In genomic region chr16:25977210-25977609, GRCm38 (mm10) we compare ENCODE assay signal across 21 mouse cellular contexts.
DNase-seq lines count a peak whose midpoint lies in the region; ATAC-seq and TF ChIP-seq lines count a peak whose summit lies in the region.
"Had no signal": no experiment of that assay in that cellular context is flagged by ENCODE, and none has a peak within 500 bp of the region (broad histone marks: within the 10 kb centered on the region; RNA-seq: fewer than 3 reads in every experiment).

No protein-coding gene starts in this region.

- CTCF ChIA-PET in Patski (lab: Charles Lee) = interaction anchor here (1.1 to 1.5 kb wide), 2 partner anchors 10 to 13 kb away, joined by 3 to 4 read pairs; no protein-coding TSS in a partner anchor

- POLR2A ChIA-PET in Patski (lab: Charles Lee) = no interaction called here

- in situ Hi-C loops in Patski (cut with MboI; ENCODE audit: low pct_unique_long_range_greater_than_20kb) = no loop called here

- H3K27me3 ChIP-seq in Patski = no peaks in the 10 kb centered on the region
- H3K27me3 ChIP-seq: embryonic facial prominence, embryonic 13.5 days; hindbrain, embryonic 12.5 days; hindbrain, embryonic 15.5 days had no signal

- peak; percentile 69 for ATAC-seq in Patski
- ATAC-seq: CD4-positive, CD25-positive, alpha-beta regulatory T cell, adult 4 months; forebrain, embryonic 14.5 days; forebrain, postnatal 0 days had no signal

- DNase-seq in 3134 (ENCODE audit: extremely low read depth, insufficient read length, low spot score) (peak; percentile 22), 3T3-L1 (ENCODE audit: low read depth, low spot score) (peak; percentile 32), Patski (ENCODE audit: low read depth, low spot score) (no peak)
- peak; percentile 11 for DNase-seq in skeletal muscle tissue, adult 2 months (ENCODE audit: low read depth, low spot score)
- DNase-seq in spleen, adult 18-20 months = no peak
- DNase-seq in urinary bladder, adult 2 months (ENCODE audit: low spot score) = no peak
- DNase-seq: adrenal gland, postnatal 10 days; adrenal gland, postnatal 36 days; B cell, adult 2 months; cerebellum, adult 18-20 months; cerebellum, adult 9-10 months; cerebellum, postnatal 14 days; forebrain, postnatal 0 days; gastrocnemius, adult 2 months; gastrocnemius, postnatal 14 days; heart, adult 11 months had no signal

- no peak for TF ChIP-seq CTCF in Patski (IDR thresholded peaks at IDR 0.05)

Comparison
In these comparisons a context has a peak if more than half of its experiments do, and no peak if none do; other contexts are left out.
1. DNase-seq: peak in 3134 (single experiment), 3T3-L1 (single experiment) and skeletal muscle tissue, adult 2 months (single experiment); none in Patski (single experiment), spleen, adult 18-20 months (0 of 2) and urinary bladder, adult 2 months (single experiment).